Mouse (Mus musculus): Measurements from ENCODE around the gene Tmem72. TPM values are rescaled to one million over a fixed set of nuclear protein-coding genes. Genes with fewer than 3 reads are reported as not detected.

The Tmem72 gene
- total RNA-seq (2023; ENCODE audit: inconsistent age) = 0.06 to 0.18 TPM (median 0.12 TPM) in 4 replicates

GRCm38 (mm10) chr6:116716666-116717065 lies at the start of gene Tmem72:
Tmem72 (minus strand) TSS chr6:116716913.

GRCm38 (mm10) chr6:116673471-116674282 lies 43.0 kb downstream of the Tmem72 start, which contains the start of gene Rassf4:
Rassf4 (minus strand) TSS chr6:116673952.

GRCm38 (mm10) chr6:116650406-116650805 lies 66.3 kb downstream of the Tmem72 start, which contains the start of gene Depp1:
Depp1 (plus strand) TSS chr6:116650609.

Other genes starting within 250 kb of the Tmem72 start
- gene Olfr211, start 227.8 kb downstream of the Tmem72 start, total RNA-seq (2023; ENCODE audit: inconsistent age) = not detected in 4 replicates
- gene Olfr212, start 210.4 kb downstream of the Tmem72 start, total RNA-seq (2023; ENCODE audit: inconsistent age) = 0.18 to 0.19 TPM in 2 of 4 replicates, not detected in the others
- gene Olfr213, start 178.5 kb downstream of the Tmem72 start, total RNA-seq (2023; ENCODE audit: inconsistent age) = not detected in 4 replicates
- 2.7 to 7.1 TPM (median 4.0 TPM) in 4 replicates for gene Gm5580, start 165.8 kb downstream of the Tmem72 start, total RNA-seq (2023; ENCODE audit: inconsistent age)
- gene Olfr214, start 162.7 kb downstream of the Tmem72 start, total RNA-seq (2023; ENCODE audit: inconsistent age) = not detected in 4 replicates
- not detected in 4 replicates for gene Olfr215, start 132.7 kb downstream of the Tmem72 start, total RNA-seq (2023; ENCODE audit: inconsistent age)
- 17.2 to 23.9 TPM (median 21.4 TPM) in 4 replicates for gene Zfp422, start 87.9 kb downstream of the Tmem72 start, total RNA-seq (2023; ENCODE audit: inconsistent age)
- not detected in 4 replicates for gene Depp1, start 66.3 kb downstream of the Tmem72 start, total RNA-seq (2023; ENCODE audit: inconsistent age)
- 31.5 to 39.6 TPM (median 39.0 TPM) in 4 replicates for gene Rassf4, start 43.0 kb downstream of the Tmem72 start, total RNA-seq (2023; ENCODE audit: inconsistent age)

Data from B cell, adult (primary cell).